Mouse (Mus musculus) MEL (cell line): Measurements from ENCODE around the gene Appbp2. TPM values are rescaled to one million over a fixed set of nuclear protein-coding genes. Genes with fewer than 3 reads are reported as not detected.
A peak's percentile ranks its signal among the peaks of the same experiment; 100 is the strongest.

Experiments used
- DNase-seq: peaks from one replicate; pipeline ENCODE4 v3.0.0; 2011; ENCODE audit warnings: low read depth, low spot score
- H3K27ac ChIP-seq: 2 replicates; pipeline ENCODE4 v1.5.1; 2012; ENCODE audit warnings: low read depth, mild to moderate bottlenecking, control low read depth, low read length, moderate library complexity; ENCODE audit not compliant: control insufficient read depth
- H3K27me3 ChIP-seq, 2 experiments: fragments of 150-350 bp in 1 of 2; sonication (generic) in 1 of 2; 2 replicates each; pipeline ENCODE4 v1.6.1; 2012; ENCODE audit warnings: low read length in 2 of 2, mild to moderate bottlenecking in 2 of 2, improper control_type of control experiment in 1 of 2, moderate library complexity in 1 of 2; ENCODE audit not compliant: insufficient read depth in 2 of 2, control insufficient read depth in 1 of 2
- H3K36me3 ChIP-seq, 2 experiments: 2 replicates each; pipeline ENCODE4 v1.6.1; 2012 to 2014; ENCODE audit warnings: low read length in 2 of 2, improper control_type of control experiment in 1 of 2, inconsistent platforms in 1 of 2, mild to moderate bottlenecking in 1 of 2; ENCODE audit not compliant: insufficient read depth in 2 of 2, control insufficient read depth in 1 of 2
- H3K4me1 ChIP-seq, 2 experiments: fragments of 150-350 bp in 1 of 2; sonication (generic) in 1 of 2; 2 replicates each; pipeline ENCODE4 v1.6.1; 2012; ENCODE audit warnings: low read length in 2 of 2, improper control_type of control experiment in 1 of 2, mild to moderate bottlenecking in 1 of 2; ENCODE audit not compliant: insufficient read depth in 2 of 2, control insufficient read depth in 1 of 2
- H3K4me3 ChIP-seq, 2 experiments: fragments of 150-350 bp in 1 of 2; sonication (generic) in 1 of 2; 2 replicates each; pipeline ENCODE4 v1.5.1; 2012; ENCODE audit warnings: low read depth in 2 of 2, low read length in 2 of 2, mild to moderate bottlenecking in 2 of 2, moderate library complexity in 2 of 2, control low read depth in 1 of 2, improper control_type of control experiment in 1 of 2; ENCODE audit not compliant: control insufficient read depth in 1 of 2, insufficient read depth in 1 of 2
- H3K79me2 ChIP-seq: 2 replicates; pipeline ENCODE4 v1.6.1; 2012; ENCODE audit warnings: mild to moderate bottlenecking, low read length, moderate library complexity; ENCODE audit not compliant: control insufficient read depth, poor library complexity, insufficient read depth
- H3K9ac ChIP-seq: 2 replicates; pipeline ENCODE4 v1.6.1; 2012; ENCODE audit warnings: low read depth, mild to moderate bottlenecking, control low read depth, low read length, moderate library complexity; ENCODE audit not compliant: control insufficient read depth, poor library complexity, severe bottlenecking
- H3K9me3 ChIP-seq: fragments of 150-350 bp; sonication (generic); replicated peaks from 2 replicates; pipeline ENCODE4 v1.6.1; 2012; ENCODE audit warnings: mild to moderate bottlenecking, low read length, improper control_type of control experiment, moderate library complexity; ENCODE audit not compliant: insufficient read depth
- BHLHE40 ChIP-seq: IDR thresholded peaks from 2 replicates; pipeline ENCODE4 v1.6.1; 2012; ENCODE audit warnings: low read depth, mild to moderate bottlenecking, inconsistent platforms, low read length, improper control_type of control experiment, borderline replicate concordance
- CHD2 ChIP-seq: IDR thresholded peaks from 2 replicates; pipeline ENCODE4 v1.6.1; 2011; ENCODE audit warnings: low read length, improper control_type of control experiment
- CTCF ChIP-seq, 3 experiments: IDR thresholded peaks in 2 of 3; conservative IDR thresholded peaks in 1 of 3; 2 replicates each; pipeline ENCODE4 v1.5.1; 2011 to 2012; ENCODE audit warnings: low read length in 3 of 3, low read depth in 2 of 3, mild to moderate bottlenecking in 2 of 3, improper control_type of control experiment in 1 of 3, inconsistent platforms in 1 of 3, mixed read lengths in 1 of 3, moderate library complexity in 1 of 3; ENCODE audit not compliant: control insufficient read depth in 1 of 3, insufficient read depth in 1 of 3, poor library complexity in 1 of 3, severe bottlenecking in 1 of 3
- E2F4 ChIP-seq: IDR thresholded peaks from 2 replicates; pipeline ENCODE4 v1.6.1; 2011; ENCODE audit warnings: low read depth, low read length, improper control_type of control experiment, borderline replicate concordance
- ELF1 ChIP-seq: IDR thresholded peaks from 2 replicates; pipeline ENCODE4 v1.6.1; 2014; ENCODE audit warnings: low read depth, mild to moderate bottlenecking, inconsistent platforms, low read length, improper control_type of control experiment, moderate library complexity
- EP300 ChIP-seq, 2 experiments: IDR thresholded peaks; 2 replicates each; pipeline ENCODE4 v1.6.1; 2011; ENCODE audit warnings: improper control_type of control experiment in 2 of 2, low read length in 2 of 2, low read depth in 1 of 2, mild to moderate bottlenecking in 1 of 2
- ETS1 ChIP-seq: IDR thresholded peaks from 2 replicates; pipeline ENCODE4 v1.6.1; 2012; ENCODE audit warnings: low read depth, mild to moderate bottlenecking, inconsistent platforms, low read length, improper control_type of control experiment, moderate library complexity
- GATA1 ChIP-seq: IDR thresholded peaks from 2 replicates; pipeline ENCODE4 v1.6.1; 2011; ENCODE audit warnings: low read depth, low read length, improper control_type of control experiment
- HCFC1 ChIP-seq: IDR thresholded peaks from 2 replicates; pipeline ENCODE4 v1.6.1; 2012; ENCODE audit warnings: low read depth, mild to moderate bottlenecking, inconsistent platforms, low read length, improper control_type of control experiment, moderate library complexity
- JUND ChIP-seq: IDR thresholded peaks from 2 replicates; pipeline ENCODE4 v1.6.1; 2011; ENCODE audit warnings: low read depth, mild to moderate bottlenecking, improper control_type of control experiment, low read length
- KAT2A ChIP-seq: conservative IDR thresholded peaks from 2 replicates; pipeline ENCODE4 v1.6.1; 2012; ENCODE audit warnings: low read depth, low read length, improper control_type of control experiment, inconsistent platforms
- MAFK ChIP-seq: IDR thresholded peaks from 2 replicates; pipeline ENCODE4 v1.6.1; 2011; ENCODE audit warnings: low read depth, mild to moderate bottlenecking, low read length, improper control_type of control experiment, borderline replicate concordance
- MAX ChIP-seq: IDR thresholded peaks from 2 replicates; pipeline ENCODE4 v1.6.1; 2011; ENCODE audit warnings: low read length, improper control_type of control experiment
- MAZ ChIP-seq: IDR thresholded peaks from 2 replicates; pipeline ENCODE4 v1.6.1; 2012; ENCODE audit warnings: low read depth, mild to moderate bottlenecking, inconsistent platforms, low read length, improper control_type of control experiment
- MEF2A ChIP-seq: IDR thresholded peaks from 2 replicates; pipeline ENCODE4 v1.6.1; 2014; ENCODE audit warnings: low read depth, mild to moderate bottlenecking, inconsistent platforms, low read length, improper control_type of control experiment; ENCODE audit not compliant: poor library complexity, insufficient replicate concordance, severe bottlenecking; ENCODE audit errors: extremely low read depth
- MXI1 ChIP-seq: IDR thresholded peaks from 2 replicates; pipeline ENCODE4 v1.6.1; 2011; ENCODE audit warnings: mild to moderate bottlenecking, low read depth, low read length, improper control_type of control experiment
- MYB ChIP-seq: IDR thresholded peaks from 2 replicates; pipeline ENCODE4 v1.6.1; 2011; ENCODE audit warnings: mild to moderate bottlenecking, low read depth, low read length, improper control_type of control experiment
- MYC ChIP-seq: IDR thresholded peaks from 2 replicates; pipeline ENCODE4 v1.6.1; 2011; ENCODE audit warnings: low read depth, mild to moderate bottlenecking, low read length, improper control_type of control experiment, moderate library complexity
- NELFE ChIP-seq: IDR thresholded peaks from 2 replicates; pipeline ENCODE4 v1.6.1; 2011; ENCODE audit warnings: low read depth, low read length, improper control_type of control experiment
- NRF1 ChIP-seq: IDR thresholded peaks from 2 replicates; pipeline ENCODE4 v1.6.1; 2014; ENCODE audit warnings: low read depth, mild to moderate bottlenecking, inconsistent platforms, low read length, improper control_type of control experiment, moderate library complexity; ENCODE audit not compliant: poor library complexity, insufficient read depth, severe bottlenecking
- POLR2AphosphoS2 ChIP-seq: IDR thresholded peaks from 2 replicates; pipeline ENCODE4 v1.6.1; 2011; ENCODE audit warnings: low read length, improper control_type of control experiment
- RAD21 ChIP-seq: IDR thresholded peaks from 2 replicates; pipeline ENCODE4 v1.6.1; 2011; ENCODE audit warnings: mild to moderate bottlenecking, low read depth, low read length, improper control_type of control experiment
- SIN3A ChIP-seq: IDR thresholded peaks from 2 replicates; pipeline ENCODE4 v1.6.1; 2012; ENCODE audit warnings: low read length, improper control_type of control experiment, inconsistent platforms
- SMC3 ChIP-seq: IDR thresholded peaks from 2 replicates; pipeline ENCODE4 v1.6.1; 2011; ENCODE audit warnings: low read depth, low read length, improper control_type of control experiment
- TAL1 ChIP-seq: IDR thresholded peaks from 2 replicates; pipeline ENCODE4 v1.6.1; 2012; ENCODE audit warnings: mild to moderate bottlenecking, inconsistent platforms, low read length, moderate library complexity, mixed read lengths
- TBP ChIP-seq: IDR thresholded peaks from 2 replicates; pipeline ENCODE4 v1.8.0; 2011; ENCODE audit warnings: low read depth, low read length, improper control_type of control experiment
- TCF12 ChIP-seq: IDR thresholded peaks from 2 replicates; pipeline ENCODE4 v1.6.1; 2014; ENCODE audit warnings: low read depth, mild to moderate bottlenecking, inconsistent platforms, low read length, improper control_type of control experiment, moderate library complexity
- UBTF ChIP-seq: IDR thresholded peaks from 2 replicates; pipeline ENCODE4 v1.6.1; 2012; ENCODE audit warnings: low read depth, mild to moderate bottlenecking, inconsistent platforms, low read length, improper control_type of control experiment, moderate library complexity, borderline replicate concordance; ENCODE audit not compliant: insufficient read depth
- USF1 ChIP-seq: IDR thresholded peaks from 2 replicates; pipeline ENCODE4 v1.6.1; 2014; ENCODE audit warnings: low read depth, mild to moderate bottlenecking, inconsistent platforms, low read length, improper control_type of control experiment, moderate library complexity
- USF2 ChIP-seq, 2 experiments: IDR thresholded peaks; 2 replicates each; pipeline ENCODE4 v1.6.1; 2011 to 2012; ENCODE audit warnings: improper control_type of control experiment in 2 of 2, low read length in 2 of 2, borderline replicate concordance in 1 of 2, inconsistent platforms in 1 of 2, low read depth in 1 of 2, mild to moderate bottlenecking in 1 of 2; ENCODE audit not compliant: insufficient read depth in 1 of 2
- ZC3H11A ChIP-seq: IDR thresholded peaks from 2 replicates; pipeline ENCODE4 v1.6.1; 2012; ENCODE audit warnings: low read depth, mild to moderate bottlenecking, inconsistent platforms, low read length, improper control_type of control experiment
- ZKSCAN1 ChIP-seq: IDR thresholded peaks from 2 replicates; pipeline ENCODE4 v1.6.1; 2012; ENCODE audit warnings: low read depth, mild to moderate bottlenecking, inconsistent platforms, low read length, improper control_type of control experiment, moderate library complexity
- ZMIZ1 ChIP-seq: IDR thresholded peaks from 2 replicates; pipeline ENCODE4 v1.6.1; 2012; ENCODE audit warnings: low read depth, mild to moderate bottlenecking, inconsistent platforms, low read length, improper control_type of control experiment, moderate library complexity
- ZNF384 ChIP-seq: IDR thresholded peaks from 2 replicates; pipeline ENCODE4 v1.6.1; 2012; ENCODE audit warnings: low read depth, mild to moderate bottlenecking, inconsistent platforms, low read length, improper control_type of control experiment
- polyA plus RNA-seq, 2 experiments: library from polyadenylated mRNA; stranded (reverse) in 1 of 2; unstranded in 1 of 2; fragments of >175 nt in 1 of 2; fragments of >200 nt in 1 of 2; gene quantifications; 2 replicates each; pipeline versions ENCODE4 v1.2.1 to v1.2.4; 2012; ENCODE audit warnings: low replicate concordance in 2 of 2, low read depth in 1 of 2; ENCODE audit not compliant: insufficient read length in 2 of 2, insufficient read depth in 1 of 2, missing spikeins in 1 of 2
- total RNA-seq: library from RNA; depleted of rRNA; stranded (reverse); fragments of 300-350 nt; gene quantifications from 2 replicates; pipeline ENCODE4 v1.2.3, GENCODE M21; 2012; rRNA removed

Gene Appbp2
- 34.4 and 38.2 TPM in 2 replicates for total RNA-seq
- 100 to 1,000 TPM in 1 of 2 experiments, 10 to 100 TPM in 1; 25.5 to 157 TPM for polyA plus RNA-seq

GRCm38 (mm10) chr11:85234990-85235841, at the start of gene Appbp2:
Gene Appbp2 (minus strand): TSS chr11:85235130.
- Histone ChIP-seq H3K27me3 (no peaks in the 10 kb centered on the region), H3K27ac (peak within 1 kb of the TSS; percentile 92), H3K9me3 (no peaks in the 10 kb centered on the region), H3K4me1 (peaks cover 3 to 5% of the 10 kb centered on the region in 2 experiments; a peak in 3 of 4 replicates), H3K9ac (peak within 1 kb of the TSS; percentile 93), H3K36me3 (peaks cover 4 to 15% of the 10 kb centered on the region in 2 experiments), H3K79me2 (peaks cover 46% of the 10 kb centered on the region), H3K4me3 (peak within 1 kb of the TSS; percentile 75 to 78)
- DNase-seq: peak; percentile 97
- 0 out of 2 replicates have a peak, but pooled peaks have one; percentile 29 for TF ChIP-seq USF1
- no peak for TF ChIP-seq CHD2
- no peak for TF ChIP-seq TAL1
- no peak for TF ChIP-seq GATA1
- TF ChIP-seq E2F4: peak; percentile 87; the same call in 1 of the 2 replicates
- peak; percentile 69 for TF ChIP-seq ZNF384
- TF ChIP-seq BHLHE40: no peak
- TF ChIP-seq MAFK: no peak
- no peak; the same call in 1 of the 2 replicates for TF ChIP-seq MAZ
- TF ChIP-seq TBP: peak; percentile 93
- TF ChIP-seq HCFC1: peak; percentile 80
- peak; percentile 79 for TF ChIP-seq TCF12
- TF ChIP-seq MXI1: peak; percentile 85
- peak; percentile 98 for TF ChIP-seq NELFE
- TF ChIP-seq NRF1: peak; percentile 32; the same call in 1 of the 2 replicates
- no peak for TF ChIP-seq ZKSCAN1
- no peak for TF ChIP-seq SMC3
- TF ChIP-seq CTCF (IDR thresholded peaks at IDR 0.05 in 2 of 3, conservative IDR thresholded peaks at IDR 0.05 in 1 of 3; ENCODE audit: control insufficient read depth in 1 of 3, insufficient read depth in 1 of 3, low read depth in 2 of 3, low read length in 3 of 3, poor library complexity in 1 of 3, severe bottlenecking in 1 of 3): no peak
- no peak for TF ChIP-seq MYB
- 0 out of 2 replicates have a peak, but pooled peaks have one; percentile 58 for TF ChIP-seq MYC
- 0 out of 2 replicates have a peak, but pooled peaks have one; percentile 51 for TF ChIP-seq UBTF
- TF ChIP-seq EP300 (IDR thresholded peaks at IDR 0.05; ENCODE audit: low read depth in 1 of 2, low read length in 2 of 2): no peak
- peak; percentile 58; the same call in 1 of the 2 replicates for TF ChIP-seq MAX
- TF ChIP-seq ELF1: peak; percentile 82
- no peak for TF ChIP-seq MEF2A
- no peak; the same call in 1 of the 2 replicates for TF ChIP-seq KAT2A
- no peak for TF ChIP-seq RAD21
- peak; percentile 95 for TF ChIP-seq ZMIZ1
- TF ChIP-seq SIN3A: peak; percentile 61; the same call in 1 of the 2 replicates
- no peak for TF ChIP-seq JUND
- 0 out of 2 replicates have a peak, but pooled peaks have one; percentile 9 for TF ChIP-seq ZC3H11A
- peak; percentile 36; the same call in 1 of the 2 replicates for TF ChIP-seq ETS1
- peak; percentile 96 for TF ChIP-seq POLR2AphosphoS2
- TF ChIP-seq USF2 (IDR thresholded peaks at IDR 0.05; ENCODE audit: borderline replicate concordance in 1 of 2, insufficient read depth in 1 of 2, low read depth in 1 of 2, low read length in 2 of 2): no peak
